Mouse (Mus musculus) splenic B cell, adult 2 months (primary cell): ENCODE measurements around the gene Ilf2.
A peak's percentile ranks its signal among the peaks of the same experiment; 100 is the strongest.

Experiments
- DNase-seq: peaks from one replicate; pipeline ENCODE4 v3.0.0-alpha.2; 2011; ENCODE audit warnings: low read depth, low spot score
- H3K27me3 ChIP-seq: 2 replicates; pipeline ENCODE4 v1.6.1; 2012; ENCODE audit warnings: mild to moderate bottlenecking, low read length, moderate library complexity, mixed read lengths; ENCODE audit not compliant: control insufficient read depth, poor library complexity, insufficient read depth, severe bottlenecking
- H3K36me3 ChIP-seq: 2 replicates; pipeline ENCODE4 v1.6.1; 2012; ENCODE audit warnings: mild to moderate bottlenecking, low read length, moderate library complexity, mixed read lengths; ENCODE audit not compliant: control insufficient read depth, poor library complexity, insufficient read depth, severe bottlenecking

Gene Ilf2

GRCm38 (mm10) chr3:90509747-90510123 is 33.8 kb downstream of the Ilf2 start:
- no peak for DNase-seq
- no peaks in the 10 kb centered on the region for H3K27me3 ChIP-seq
- peaks cover 14% of the 10 kb centered on the region for H3K36me3 ChIP-seq

- no peaks in the 10 kb centered on the region for H3K27me3 ChIP-seq
- H3K36me3 ChIP-seq: peaks cover 2% of the 10 kb centered on the region; the same call in 1 of the 2 replicates
- DNase-seq: no peak
Measured at GRCm38 (mm10) chr3:90512276-90512675, 36.4 kb downstream of the Ilf2 start.

- no peaks in the 10 kb centered on the region for H3K27me3 ChIP-seq
- no peaks in the 10 kb centered on the region for H3K36me3 ChIP-seq
- no peak for DNase-seq
Measured at GRCm38 (mm10) chr3:90512948-90513642, 37.2 kb downstream of the Ilf2 start.

GRCm38 (mm10) chr3:90513796-90514590 is 38.1 kb downstream of the Ilf2 start, which contains the start of the genes S100a1 and S100a13:
Gene S100a1 (minus strand): TSS chr3:90514392.
Gene S100a13 (plus strand): TSS chr3:90514435.
- no peaks in the 10 kb centered on the region for H3K36me3 ChIP-seq
- peak; percentile 37 for DNase-seq
- no peaks in the 10 kb centered on the region for H3K27me3 ChIP-seq

GRCm38 (mm10) chr3:90514691-90515090 is 38.8 kb downstream of the Ilf2 start:
- Histone ChIP-seq H3K27me3 (no peaks in the 10 kb centered on the region), H3K36me3 (no peaks in the 10 kb centered on the region)
- peak; percentile 48 for DNase-seq

- peaks cover under 1% of the 10 kb centered on the region; the same call in 1 of the 2 replicates for H3K36me3 ChIP-seq
- DNase-seq: no peak
- no peaks in the 10 kb centered on the region for H3K27me3 ChIP-seq
Measured at GRCm38 (mm10) chr3:90515242-90515641, 39.3 kb downstream of the Ilf2 start.

GRCm38 (mm10) chr3:90515789-90516188 is 39.9 kb downstream of the Ilf2 start:
- H3K36me3 ChIP-seq: peaks cover 2% of the 10 kb centered on the region; the same call in 1 of the 2 replicates
- no peak for DNase-seq
- H3K27me3 ChIP-seq: no peaks in the 10 kb centered on the region

GRCm38 (mm10) chr3:90517711-90518110 is 41.8 kb downstream of the Ilf2 start:
- H3K27me3 ChIP-seq: no peaks in the 10 kb centered on the region
- DNase-seq: no peak
- H3K36me3 ChIP-seq: peaks cover 3% of the 10 kb centered on the region; the same call in 1 of the 2 replicates

- no peaks in the 10 kb centered on the region for H3K27me3 ChIP-seq
- DNase-seq: peak; percentile 63
- peaks cover 4% of the 10 kb centered on the region; the same call in 1 of the 2 replicates for H3K36me3 ChIP-seq
Measured at GRCm38 (mm10) chr3:90525421-90525820, 49.5 kb downstream of the Ilf2 start.

GRCm38 (mm10) chr3:90526076-90526475 is 50.1 kb downstream of the Ilf2 start:
- Histone ChIP-seq H3K27me3 (no peaks in the 10 kb centered on the region), H3K36me3 (peaks cover 4% of the 10 kb centered on the region; the same call in 1 of the 2 replicates)
- no peak for DNase-seq

GRCm38 (mm10) chr3:90526580-90526979 is 50.7 kb downstream of the Ilf2 start, which contains the start of gene S100a14:
Gene S100a14 (plus strand): TSS chr3:90526856.
- no peak for DNase-seq
- Histone ChIP-seq H3K36me3 (peaks cover 4% of the 10 kb centered on the region; the same call in 1 of the 2 replicates), H3K27me3 (no peaks in the 10 kb centered on the region)

GRCm38 (mm10) chr3:90527291-90527873 is 51.5 kb downstream of the Ilf2 start:
- no peaks in the 10 kb centered on the region for H3K27me3 ChIP-seq
- H3K36me3 ChIP-seq: peaks cover 4% of the 10 kb centered on the region; the same call in 1 of the 2 replicates
- no peak for DNase-seq

GRCm38 (mm10) chr3:90531713-90532112 is 55.8 kb downstream of the Ilf2 start:
- H3K36me3 ChIP-seq: no peaks in the 10 kb centered on the region
- DNase-seq: no peak
- H3K27me3 ChIP-seq: no peaks in the 10 kb centered on the region

GRCm38 (mm10) chr3:90535446-90535845 is 59.5 kb downstream of the Ilf2 start:
- no peak for DNase-seq
- no peaks in the 10 kb centered on the region for H3K36me3 ChIP-seq

More at GRCm38 (mm10) chr3:90535446-90535845, 59.5 kb downstream of the Ilf2 start:
- no peaks in the 10 kb centered on the region for H3K27me3 ChIP-seq
